Mouse (Mus musculus): Measurements from ENCODE around the gene Stxbp5. TPM values are rescaled to one million over a fixed set of nuclear protein-coding genes. Genes with fewer than 3 reads are reported as not detected.

Gene Stxbp5
- total and polyA plus RNA-seq, 2 experiments: 6.1 to 8.4 TPM

DNA sequence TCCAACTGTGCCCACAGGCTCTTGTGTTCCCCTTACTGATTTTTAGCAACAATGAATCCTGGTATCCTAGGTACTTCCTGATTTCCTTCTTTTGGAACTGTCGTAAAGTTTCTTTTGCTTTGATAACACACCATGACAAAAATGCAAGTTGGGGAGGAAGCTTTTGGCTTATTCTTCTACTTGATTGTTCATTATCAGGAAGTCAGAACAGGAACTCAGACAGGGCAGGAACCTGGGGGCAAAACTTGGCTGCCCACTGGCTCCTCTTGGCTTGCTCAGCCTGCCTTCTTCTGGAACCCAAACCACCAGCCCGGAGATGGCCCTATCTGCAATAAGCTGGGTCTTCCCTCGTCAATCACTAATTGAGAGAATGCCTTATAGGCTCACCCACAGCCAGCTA lies 25.0 kb downstream of the Stxbp5 start:
- no peak overlapping the region for H3K9ac ChIP-seq (ENCODE audit: low read depth, low read length)
- no peak overlapping the region for H3K27ac ChIP-seq (replicated peaks; ENCODE audit: insufficient read depth, low read depth, low read length)
- peaks cover 3% of the 10 kb centered on the region; the same call in 1 of the 2 replicates for H3K4me1 ChIP-seq (ENCODE audit: control insufficient read depth, insufficient read depth, low read length)
- H3K36me3 ChIP-seq (ENCODE audit: control insufficient read depth, insufficient read depth, low read length): no peaks in the 10 kb centered on the region
- DNase-seq (ENCODE audit: extremely low read depth, low read depth, low spot score): no peak
- peaks cover 8% of the 10 kb centered on the region; the same call in 1 of the 2 replicates for H3K79me2 ChIP-seq (ENCODE audit: control insufficient read depth, insufficient read depth, low read length)
- 80% methylated on average over 3 of the region's 3 CpGs for WGBS
- H3K4me3 ChIP-seq (ENCODE audit: insufficient read depth, low read depth, low read length): no peak overlapping the region
- TF ChIP-seq CTCF (IDR thresholded peaks at IDR 0.05; ENCODE audit: low read depth, low read length) (no peak), POLR2A (IDR thresholded peaks at IDR 0.05; ENCODE audit: extremely low read depth, insufficient read depth, low read length) (no peak)
- no peaks in the 10 kb centered on the region for H3K27me3 ChIP-seq (ENCODE audit: control insufficient read depth, insufficient read depth, low read length)

DNA sequence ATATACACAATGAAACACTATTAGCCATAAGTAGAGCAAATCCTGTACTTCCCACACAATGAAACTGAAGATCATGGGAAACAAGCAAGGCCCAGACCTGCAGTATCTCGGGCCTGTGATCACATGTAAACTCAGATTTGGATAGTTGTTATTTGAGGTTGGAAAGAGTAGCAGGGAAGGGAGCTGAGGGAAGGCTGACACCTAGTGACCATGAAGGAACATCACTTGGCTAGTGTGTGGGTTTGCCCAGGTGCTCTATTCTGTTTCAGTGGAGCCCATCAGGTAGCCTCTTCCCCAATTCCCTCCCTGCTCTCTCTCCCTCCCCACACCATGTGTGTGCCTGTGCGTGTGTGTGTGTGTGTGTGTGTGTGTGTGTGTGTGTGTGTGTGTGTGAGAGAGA lies 28.7 kb downstream of the Stxbp5 start:
- H3K27me3 ChIP-seq (ENCODE audit: control insufficient read depth, insufficient read depth, low read length): no peaks in the 10 kb centered on the region
- peaks cover 3% of the 10 kb centered on the region; the same call in 1 of the 2 replicates for H3K4me1 ChIP-seq (ENCODE audit: control insufficient read depth, insufficient read depth, low read length)
- peaks cover 6% of the 10 kb centered on the region; the same call in 1 of the 2 replicates for H3K79me2 ChIP-seq (ENCODE audit: control insufficient read depth, insufficient read depth, low read length)
- TF ChIP-seq CTCF (IDR thresholded peaks at IDR 0.05; ENCODE audit: low read depth, low read length) (0 out of 2 replicates have a peak, but pooled peaks have one; percentile 4), POLR2A (IDR thresholded peaks at IDR 0.05; ENCODE audit: extremely low read depth, insufficient read depth, low read length) (no peak)
- H3K9ac ChIP-seq (ENCODE audit: low read depth, low read length): no peak overlapping the region
- H3K27ac ChIP-seq (replicated peaks; ENCODE audit: insufficient read depth, low read depth, low read length): no peak overlapping the region
- DNase-seq (ENCODE audit: extremely low read depth, low read depth, low spot score): no peak
- WGBS: 70% methylated on average over 2 of the region's 2 CpGs
- H3K4me3 ChIP-seq (ENCODE audit: insufficient read depth, low read depth, low read length): no peak overlapping the region
- no peaks in the 10 kb centered on the region for H3K36me3 ChIP-seq (ENCODE audit: control insufficient read depth, insufficient read depth, low read length)

DNA sequence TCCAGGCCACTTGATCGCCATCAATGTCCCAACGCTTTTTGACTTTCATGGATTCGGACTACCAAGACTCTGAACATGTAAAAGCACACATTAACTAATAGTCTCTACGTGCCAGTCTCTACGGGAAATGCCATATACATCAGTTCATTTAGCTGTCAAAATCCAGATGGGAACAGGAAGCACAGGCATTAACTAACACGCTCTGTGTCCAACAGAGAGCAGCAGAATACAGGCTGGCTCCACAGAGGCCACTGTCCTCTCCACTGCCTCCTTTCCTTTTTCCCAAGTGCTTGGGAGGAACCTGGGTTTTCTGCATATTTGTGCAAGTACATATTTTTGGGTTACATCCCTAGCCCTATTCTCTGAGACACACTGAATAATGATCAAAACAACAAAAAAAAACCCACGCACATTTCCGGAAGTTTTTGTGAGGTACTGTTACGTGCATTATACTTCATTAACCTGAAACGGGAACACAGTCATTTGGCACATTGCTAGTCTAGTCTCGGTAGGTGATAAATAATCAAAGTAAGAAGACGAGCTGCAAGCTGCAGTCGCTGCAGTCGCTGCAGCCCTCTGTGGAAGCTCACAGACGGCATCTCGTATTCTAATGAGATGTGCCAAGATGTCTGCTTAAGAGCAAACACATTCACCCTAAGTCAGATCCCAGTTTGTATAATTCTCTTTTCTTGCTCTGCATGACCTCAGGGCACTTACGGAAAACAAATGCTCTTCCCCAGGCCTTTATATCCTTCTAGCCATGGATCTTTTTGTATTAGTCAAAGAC lies 33.9 kb downstream of the Stxbp5 start:
- Histone ChIP-seq H3K27me3 (ENCODE audit: control insufficient read depth, insufficient read depth, low read length) (no peaks in the 10 kb centered on the region), H3K9ac (ENCODE audit: low read depth, low read length) (no peak overlapping the region), H3K27ac (replicated peaks; ENCODE audit: insufficient read depth, low read depth, low read length) (no peak overlapping the region), H3K4me3 (ENCODE audit: insufficient read depth, low read depth, low read length) (no peak overlapping the region), H3K4me1 (ENCODE audit: control insufficient read depth, insufficient read depth, low read length) (no peaks in the 10 kb centered on the region), H3K36me3 (ENCODE audit: control insufficient read depth, insufficient read depth, low read length) (0 out of 2 replicates have a peak, but pooled peaks cover 3% of the 10 kb centered on the region), H3K79me2 (ENCODE audit: control insufficient read depth, insufficient read depth, low read length) (peaks cover 4% of the 10 kb centered on the region; the same call in 1 of the 2 replicates)
- no peak for DNase-seq (ENCODE audit: extremely low read depth, low read depth, low spot score)
- WGBS: 82% methylated on average over 17 of the region's 17 CpGs
- no peak for TF ChIP-seq POLR2A (IDR thresholded peaks at IDR 0.05; ENCODE audit: extremely low read depth, insufficient read depth, low read length)
- TF ChIP-seq CTCF (IDR thresholded peaks at IDR 0.05; ENCODE audit: low read depth, low read length): no peak; the same call in 1 of the 2 replicates

DNA sequence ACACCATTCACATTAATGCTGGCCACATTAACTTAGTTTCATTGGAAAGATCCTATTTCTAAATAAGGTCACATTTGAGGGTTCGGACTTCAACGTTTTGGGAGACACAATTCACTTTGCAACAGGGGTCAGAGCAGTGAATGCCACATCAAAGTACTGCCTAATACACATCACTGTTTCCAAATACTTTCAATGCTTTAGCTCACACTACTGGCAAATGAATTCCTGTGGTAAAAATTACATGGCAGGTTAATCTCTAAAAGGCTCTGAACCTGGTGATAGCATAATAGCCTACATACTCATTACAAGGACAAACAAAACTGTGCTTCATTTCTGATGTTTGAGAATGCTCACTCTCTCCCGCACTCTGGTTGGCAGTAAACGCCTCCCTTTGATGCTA lies 40.9 kb downstream of the Stxbp5 start:
- Histone ChIP-seq H3K4me1 (ENCODE audit: control insufficient read depth, insufficient read depth, low read length) (no peaks in the 10 kb centered on the region), H3K9ac (ENCODE audit: low read depth, low read length) (no peak overlapping the region), H3K27ac (replicated peaks; ENCODE audit: insufficient read depth, low read depth, low read length) (no peak overlapping the region), H3K4me3 (ENCODE audit: insufficient read depth, low read depth, low read length) (no peak overlapping the region), H3K79me2 (ENCODE audit: control insufficient read depth, insufficient read depth, low read length) (no peaks in the 10 kb centered on the region; the same call in 1 of the 2 replicates), H3K36me3 (ENCODE audit: control insufficient read depth, insufficient read depth, low read length) (peaks cover 7% of the 10 kb centered on the region; the same call in 1 of the 2 replicates), H3K27me3 (ENCODE audit: control insufficient read depth, insufficient read depth, low read length) (no peaks in the 10 kb centered on the region)
- no peak for DNase-seq (ENCODE audit: extremely low read depth, low read depth, low spot score)
- TF ChIP-seq POLR2A (IDR thresholded peaks at IDR 0.05; ENCODE audit: extremely low read depth, insufficient read depth, low read length): no peak
- no peak for TF ChIP-seq CTCF (IDR thresholded peaks at IDR 0.05; ENCODE audit: low read depth, low read length)
- 90% methylated on average over 4 of the region's 4 CpGs for WGBS

DNA sequence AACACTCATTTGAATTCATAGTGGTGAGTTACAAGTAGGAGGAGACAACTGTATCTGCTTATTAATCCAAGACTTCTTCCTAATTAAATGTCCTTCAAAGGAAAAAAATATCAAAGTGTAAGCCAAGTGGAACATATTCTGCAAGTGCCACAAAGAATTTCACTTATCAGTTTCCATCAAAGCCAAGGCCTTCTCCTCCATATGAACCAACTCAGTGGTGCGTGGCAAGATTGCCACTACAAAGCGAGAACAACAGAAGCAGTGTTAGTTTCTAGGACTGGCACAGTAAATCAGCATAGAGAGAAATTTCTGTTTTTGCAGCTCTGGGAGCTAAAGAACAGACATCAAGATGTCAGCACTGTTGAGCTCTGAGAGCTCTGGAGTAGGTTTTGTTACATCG lies 41.4 kb downstream of the Stxbp5 start:
- no peaks in the 10 kb centered on the region; the same call in 1 of the 2 replicates for H3K79me2 ChIP-seq (ENCODE audit: control insufficient read depth, insufficient read depth, low read length)
- no peaks in the 10 kb centered on the region for H3K4me1 ChIP-seq (ENCODE audit: control insufficient read depth, insufficient read depth, low read length)
- H3K4me3 ChIP-seq (ENCODE audit: insufficient read depth, low read depth, low read length): no peak overlapping the region
- no peak for DNase-seq (ENCODE audit: extremely low read depth, low read depth, low spot score)
- peaks cover 5% of the 10 kb centered on the region; the same call in 1 of the 2 replicates for H3K36me3 ChIP-seq (ENCODE audit: control insufficient read depth, insufficient read depth, low read length)
- WGBS: 98% methylated on average over 3 of the region's 3 CpGs
- no peak overlapping the region for H3K9ac ChIP-seq (ENCODE audit: low read depth, low read length)
- no peaks in the 10 kb centered on the region for H3K27me3 ChIP-seq (ENCODE audit: control insufficient read depth, insufficient read depth, low read length)
- TF ChIP-seq POLR2A (IDR thresholded peaks at IDR 0.05; ENCODE audit: extremely low read depth, insufficient read depth, low read length) (no peak), CTCF (IDR thresholded peaks at IDR 0.05; ENCODE audit: low read depth, low read length) (no peak)
- no peak overlapping the region for H3K27ac ChIP-seq (replicated peaks; ENCODE audit: insufficient read depth, low read depth, low read length)

DNA sequence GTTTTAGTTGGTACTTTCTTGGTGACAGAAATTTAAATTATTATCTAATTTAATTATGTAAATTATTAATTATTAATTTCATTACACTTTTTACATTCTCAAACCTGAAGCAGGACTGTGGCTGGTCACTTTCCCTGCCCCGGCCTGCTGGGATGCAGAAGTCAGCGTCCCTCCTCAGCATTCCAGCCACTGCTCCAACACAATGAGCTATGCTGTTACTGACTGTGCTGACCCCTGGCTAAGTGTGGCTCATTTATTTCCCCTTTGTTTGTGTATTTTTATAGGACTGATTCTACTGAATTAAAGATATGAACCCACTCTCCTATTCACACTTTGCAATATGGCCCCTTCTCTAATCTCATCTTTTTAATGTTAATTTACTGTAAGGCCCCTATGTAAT lies 43.0 kb downstream of the Stxbp5 start:
- H3K4me3 ChIP-seq (ENCODE audit: insufficient read depth, low read depth, low read length): no peak overlapping the region
- DNase-seq (ENCODE audit: extremely low read depth, low read depth, low spot score): no peak
- no peaks in the 10 kb centered on the region for H3K27me3 ChIP-seq (ENCODE audit: control insufficient read depth, insufficient read depth, low read length)
- H3K36me3 ChIP-seq (ENCODE audit: control insufficient read depth, insufficient read depth, low read length): peaks cover 7% of the 10 kb centered on the region; the same call in 1 of the 2 replicates
- no peak overlapping the region for H3K9ac ChIP-seq (ENCODE audit: low read depth, low read length)
- H3K4me1 ChIP-seq (ENCODE audit: control insufficient read depth, insufficient read depth, low read length): no peaks in the 10 kb centered on the region
- TF ChIP-seq POLR2A (IDR thresholded peaks at IDR 0.05; ENCODE audit: extremely low read depth, insufficient read depth, low read length) (no peak), CTCF (IDR thresholded peaks at IDR 0.05; ENCODE audit: low read depth, low read length) (no peak)
- no peaks in the 10 kb centered on the region; the same call in 1 of the 2 replicates for H3K79me2 ChIP-seq (ENCODE audit: control insufficient read depth, insufficient read depth, low read length)
- H3K27ac ChIP-seq (replicated peaks; ENCODE audit: insufficient read depth, low read depth, low read length): no peak overlapping the region
- 98% methylated on average over 2 of the region's 2 CpGs for WGBS
